Mouse (Mus musculus): ENCODE data around the gene Vstm4. TPM values are rescaled to one million over a fixed set of nuclear protein-coding genes. Genes with fewer than 3 reads are reported as not detected.

Vstm4 gene
- polyA plus RNA-seq, 1 experiment from 2014 or later, result 28.3 TPM

Other genes with a start within 250 kb of the Vstm4 start
- 0.10 TPM in 2 replicates for gene 3425401B19Rik, start 171.5 kb upstream of the Vstm4 start, polyA plus RNA-seq (2015; fragmentation: Nextera tagmentation; extraction: Ambion mirVana)
- 2.2 and 2.5 TPM in 2 replicates for gene Tmem273, start 70.8 kb upstream of the Vstm4 start, polyA plus RNA-seq (2015; fragmentation: Nextera tagmentation; extraction: Ambion mirVana)
- 0.10 TPM in 2 replicates for gene Fam170b, start 22.8 kb upstream of the Vstm4 start, polyA plus RNA-seq (2015; fragmentation: Nextera tagmentation; extraction: Ambion mirVana)
- 0.11 and 0.13 TPM in 2 replicates for gene Lrrc18, start 134.6 kb downstream of the Vstm4 start, polyA plus RNA-seq (2015; fragmentation: Nextera tagmentation; extraction: Ambion mirVana)

Measured in intestine, embryonic 16.5 days (tissue).